Mouse (Mus musculus) thymus, adult 2 months (tissue): Measurements from ENCODE around the gene Hoxb3.

Experiments
- CTCF ChIP-seq: fragments of 200-500 bp; IDR thresholded peaks from 2 replicates; pipeline ENCODE4 v1.5.1; 2012; ENCODE audit warnings: mild to moderate bottlenecking, control low read depth, low read length, moderate library complexity, borderline replicate concordance; ENCODE audit not compliant: control insufficient read depth, poor library complexity, insufficient read depth; ENCODE audit errors: extremely low read depth
- POLR2A ChIP-seq: fragments of 200-500 bp; IDR thresholded peaks from 2 replicates; pipeline ENCODE4 v1.6.1; 2012; ENCODE audit warnings: mild to moderate bottlenecking, low read length, control low read depth, moderate library complexity; ENCODE audit not compliant: control insufficient read depth, poor library complexity, insufficient read depth; ENCODE audit errors: extremely low read depth

- TF ChIP-seq CTCF, result no peak
- no peak for TF ChIP-seq POLR2A
These were observed 18.8 kb downstream of the Hoxb3 start for GRCm38 (mm10) chr11:96341701-96342575.
